Mouse (Mus musculus) monocyte, adult 5-6 weeks (primary cell): ENCODE measurements around the gene Aox1. TPM values are rescaled to one million over a fixed set of nuclear protein-coding genes. Genes with fewer than 3 reads are reported as not detected.

Experiments used
- ATAC-seq: fragments of 153-309, 156-312 bp; replicated peaks from 2 replicates; pipeline ENCODE4 v1.8.0; 2017; ENCODE audit warnings: mild to moderate bottlenecking; ENCODE audit not compliant: low TSS enrichment, insufficient number of reproducible peaks, severe bottlenecking, poor library complexity, low FRiP score
- total RNA-seq: library from RNA; stranded (forward); fragments of 200-1000, 200-491, 200-594 nt; gene quantifications from 3 replicates; pipeline ENCODE4 v1.2.3, GENCODE M21; 2017

The Aox1 gene
- total RNA-seq, 1 experiment from 2014 or later: 0.95 TPM

- no peak for ATAC-seq
These were observed 27.2 kb downstream of the Aox1 start for GRCm38 (mm10) chr1:58056939-58057338.

DNA sequence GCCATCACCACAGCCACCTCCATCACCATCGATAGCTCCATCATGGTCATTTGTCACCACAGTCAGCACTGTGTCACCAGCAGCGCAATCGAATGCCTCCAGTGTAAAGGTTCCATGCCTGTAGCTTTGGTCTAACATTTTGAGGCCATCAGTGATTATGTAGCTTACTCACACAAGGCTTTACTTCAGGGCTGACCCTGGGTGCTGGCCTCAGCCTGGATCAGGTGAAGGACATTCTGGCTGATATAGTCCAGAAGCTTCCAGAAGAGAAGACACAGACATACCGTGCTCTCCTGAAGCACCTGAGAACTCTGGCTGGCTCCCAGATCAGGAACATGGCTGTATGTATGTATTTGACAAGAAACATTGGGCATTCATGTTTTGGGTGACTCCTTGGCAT lies 29.1 kb downstream of the Aox1 start:
- no peak for ATAC-seq

GRCm38 (mm10) chr1:58062131-58062530 lies 32.4 kb downstream of the Aox1 start:
- no peak for ATAC-seq

DNA sequence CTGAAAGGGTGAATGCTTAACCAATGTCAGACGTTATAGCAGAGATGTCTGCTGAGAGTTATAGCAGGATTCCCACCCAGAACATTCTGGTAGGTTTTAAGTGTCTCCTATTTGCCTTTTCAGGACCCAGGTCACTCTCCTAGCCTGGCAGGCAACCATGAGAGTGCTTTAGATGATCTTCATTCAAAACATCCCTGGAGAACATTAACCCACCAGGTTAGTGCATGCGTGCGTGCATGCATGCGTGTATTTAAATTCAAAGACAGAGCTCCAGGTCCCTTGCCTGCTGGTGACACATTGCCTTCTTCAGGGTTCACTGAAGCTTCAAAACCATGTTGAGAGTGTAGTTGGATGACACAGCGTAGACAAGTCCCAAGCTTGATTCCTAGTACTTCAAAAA lies 35.4 kb downstream of the Aox1 start:
- no peak for ATAC-seq

DNA sequence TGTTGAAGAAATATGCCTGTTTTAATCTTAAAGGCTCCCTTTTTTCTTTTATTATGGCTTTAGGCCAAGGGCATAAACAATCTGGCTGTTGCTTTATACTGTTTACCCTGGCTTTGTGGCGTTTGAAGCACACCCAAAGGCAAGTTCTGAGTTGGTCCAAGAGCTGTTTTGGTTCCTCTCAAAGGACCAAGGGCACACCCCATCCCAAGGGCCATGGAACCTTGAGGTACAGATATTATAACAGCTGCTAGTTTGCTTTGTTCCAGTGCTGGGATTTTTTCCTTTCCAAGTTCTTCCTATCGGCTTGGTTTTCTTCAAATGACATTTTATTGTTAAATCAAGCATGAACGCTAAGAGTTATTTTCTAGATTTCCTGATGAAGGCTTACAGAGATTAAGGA lies 35.9 kb downstream of the Aox1 start:
- ATAC-seq: no peak

DNA sequence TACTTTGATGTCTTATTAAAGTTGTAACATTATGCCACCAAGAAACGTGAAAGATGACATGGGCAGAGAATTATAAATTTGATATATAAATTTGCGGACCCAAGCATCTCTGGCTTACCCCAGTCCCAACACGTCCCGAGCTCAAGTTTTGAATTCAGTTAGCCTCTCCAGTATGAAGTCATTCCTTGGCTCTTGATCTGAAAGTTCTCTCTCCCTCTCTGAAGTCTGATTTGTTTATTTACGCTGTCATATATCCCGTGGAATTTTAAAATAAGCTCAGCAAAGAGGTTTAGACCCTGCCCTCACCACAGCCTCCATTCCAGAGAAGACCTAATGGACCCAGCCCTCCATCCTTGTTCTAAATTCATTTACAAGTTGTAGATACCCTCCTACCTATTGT lies 39.5 kb downstream of the Aox1 start:
- ATAC-seq: no peak

DNA sequence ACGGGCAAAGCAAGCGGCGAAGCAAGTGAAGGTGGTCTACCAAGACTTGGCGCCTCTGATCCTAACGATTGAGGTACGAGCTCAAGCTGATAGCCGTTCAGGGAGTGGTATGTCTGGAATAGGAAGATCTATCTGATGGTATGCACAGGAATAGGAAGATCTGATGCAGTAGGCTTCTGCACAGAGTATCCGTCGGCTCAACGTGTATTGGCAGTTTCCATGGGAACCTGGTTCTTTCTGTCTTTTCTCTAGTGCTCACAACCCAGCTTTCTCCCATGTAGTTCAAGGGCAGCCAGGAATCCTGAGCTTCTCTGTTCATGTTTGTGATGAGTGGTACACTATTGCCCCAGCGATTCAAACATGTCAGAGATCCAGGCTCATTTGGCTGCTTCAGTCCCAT lies 40.4 kb downstream of the Aox1 start:
- ATAC-seq: no peak

- no peak for ATAC-seq
These were observed 41.3 kb downstream of the Aox1 start for GRCm38 (mm10) chr1:58071006-58071405.

DNA sequence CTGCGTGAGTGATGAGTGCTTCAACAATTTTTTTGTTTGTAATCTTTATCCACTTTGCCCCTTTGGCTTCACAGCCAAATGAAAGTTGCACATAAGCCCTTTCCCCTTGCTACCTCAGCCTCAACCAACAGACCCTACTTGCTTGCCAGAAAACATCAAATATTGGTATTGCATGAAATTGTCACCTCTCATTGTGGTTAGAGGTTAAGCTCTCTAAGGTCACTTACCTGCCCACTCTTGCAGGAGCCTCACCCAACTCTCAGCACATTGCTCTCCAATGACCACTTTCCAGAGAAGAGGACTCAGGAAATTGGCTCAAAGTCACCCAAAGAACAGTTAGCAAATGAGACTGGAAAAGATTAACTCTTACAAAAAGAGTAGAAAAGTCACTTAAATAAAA lies 41.8 kb downstream of the Aox1 start:
- ATAC-seq: no peak

- ATAC-seq: no peak
These were observed 42.7 kb downstream of the Aox1 start for GRCm38 (mm10) chr1:58072416-58072815.

DNA sequence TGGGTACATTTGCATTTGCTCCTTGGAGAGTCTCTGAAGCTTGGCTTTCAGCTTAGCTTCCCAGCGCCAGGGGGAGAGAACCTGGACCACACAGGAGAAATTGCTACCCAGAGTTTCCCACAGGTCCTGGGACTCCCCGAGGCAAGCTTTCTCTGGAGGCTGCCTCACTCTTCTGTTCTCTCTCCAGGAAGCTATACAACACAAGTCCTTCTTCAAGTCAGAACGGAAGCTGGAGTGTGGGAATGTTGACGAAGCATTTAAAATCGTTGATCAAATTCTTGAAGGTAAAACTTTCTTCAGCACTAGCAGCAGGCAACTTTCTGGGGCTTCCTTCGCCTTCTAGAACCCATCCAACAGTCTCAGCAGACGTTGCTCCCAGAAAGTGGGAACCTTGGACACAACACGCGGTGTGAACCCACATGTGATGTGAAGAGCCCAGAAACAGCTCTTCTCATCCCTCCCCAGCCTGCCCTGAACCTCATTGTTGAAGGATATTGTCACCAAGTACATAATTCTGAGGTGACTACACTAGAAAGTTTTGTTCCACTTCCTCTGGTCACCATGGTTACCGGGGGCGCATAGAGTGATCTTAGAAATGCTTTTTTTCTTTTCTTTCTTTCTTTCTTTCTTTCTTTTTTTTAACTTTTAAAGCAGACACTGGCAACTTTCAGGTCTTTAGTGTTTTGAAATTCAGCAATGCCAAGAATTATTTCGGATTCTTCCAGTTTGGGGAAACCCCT lies 43.4 kb downstream of the Aox1 start:
- no peak for ATAC-seq

- ATAC-seq: no peak
These were observed 44.5 kb downstream of the Aox1 start for GRCm38 (mm10) chr1:58074266-58074665.

- ATAC-seq: no peak
These were observed 48.2 kb downstream of the Aox1 start for GRCm38 (mm10) chr1:58077882-58078281.

DNA sequence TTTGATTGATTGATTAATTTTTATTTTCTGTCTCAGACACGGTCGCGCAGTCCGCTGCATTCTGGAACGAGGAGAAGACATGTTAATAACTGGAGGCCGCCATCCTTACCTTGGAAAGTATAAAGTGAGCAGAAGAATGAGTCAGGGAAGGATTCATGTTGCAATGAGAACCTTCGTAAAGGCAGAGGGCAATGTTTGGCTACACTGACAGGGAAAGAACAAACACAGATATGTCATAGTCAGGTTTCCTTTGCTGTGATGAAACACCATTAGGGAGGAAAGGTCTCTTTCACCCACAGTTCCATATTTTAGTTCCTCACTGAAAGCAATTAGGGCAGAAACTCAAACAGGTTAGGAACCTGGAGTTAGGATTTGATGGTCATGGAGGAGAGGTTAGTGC lies 48.7 kb downstream of the Aox1 start:
- ATAC-seq: no peak

- ATAC-seq: no peak
These were observed 50.0 kb downstream of the Aox1 start for GRCm38 (mm10) chr1:58079689-58080088.

GRCm38 (mm10) chr1:58080446-58080845 lies 50.7 kb downstream of the Aox1 start:
- ATAC-seq: no peak

DNA sequence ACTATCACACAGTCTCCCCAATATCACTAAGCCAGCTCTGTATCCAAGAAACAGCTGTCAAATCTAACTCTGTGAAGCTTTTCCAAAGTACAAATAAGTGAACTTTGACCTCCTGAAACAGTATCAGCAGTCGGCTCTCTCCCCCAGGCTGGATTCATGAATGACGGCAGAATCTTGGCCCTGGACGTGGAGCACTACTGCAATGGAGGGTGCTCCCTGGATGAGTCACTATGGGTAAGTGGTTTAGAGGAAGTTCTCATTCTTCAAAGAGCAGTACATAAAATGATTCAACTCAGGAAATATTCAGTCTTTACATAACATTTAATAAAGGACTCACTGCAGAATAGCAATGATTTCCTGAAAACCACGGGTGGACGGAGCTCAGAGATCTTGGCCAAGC lies 51.6 kb downstream of the Aox1 start:
- ATAC-seq: no peak

DNA sequence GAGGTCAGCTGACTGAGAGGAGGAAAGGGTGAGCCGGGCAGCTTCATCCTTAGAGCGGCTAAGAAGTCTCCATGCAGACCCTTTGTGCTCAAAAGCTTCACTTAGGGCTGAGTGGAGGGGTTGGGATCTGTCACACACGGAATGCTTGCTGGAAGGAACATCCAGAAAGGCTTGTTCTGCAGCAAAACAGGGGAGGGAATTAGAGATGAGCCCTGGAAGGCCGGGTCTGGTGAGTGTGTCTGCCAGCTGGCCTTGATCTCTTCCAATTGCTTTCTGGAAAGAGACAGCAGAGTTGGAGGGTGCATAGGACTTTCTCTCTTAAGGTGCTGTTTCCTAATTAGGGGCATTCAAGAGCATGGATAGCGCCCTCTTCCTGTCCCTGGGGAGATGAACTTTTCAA lies 59.6 kb downstream of the Aox1 start:
- ATAC-seq: no peak

DNA sequence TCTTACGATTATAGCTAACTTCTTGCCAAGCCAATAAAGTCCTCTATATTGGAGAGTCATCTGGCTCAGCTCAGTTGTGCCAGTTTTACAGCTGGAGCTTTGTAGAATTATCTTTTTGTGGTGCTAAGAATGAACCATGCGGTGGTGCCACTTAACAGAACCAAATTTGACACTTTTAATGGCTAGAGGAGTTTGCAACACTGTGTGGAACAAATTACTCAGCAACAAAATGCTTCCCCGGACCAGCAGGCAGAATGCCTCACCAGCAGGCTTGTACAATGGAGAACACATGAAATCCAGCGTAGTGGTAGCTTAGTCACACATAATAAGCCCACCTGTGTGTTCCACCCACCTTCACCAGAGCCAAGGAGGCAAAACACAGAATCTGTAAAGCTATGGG lies 60.5 kb downstream of the Aox1 start:
- ATAC-seq: no peak

GRCm38 (mm10) chr1:58091213-58091612 lies 61.5 kb downstream of the Aox1 start:
- ATAC-seq: no peak

DNA sequence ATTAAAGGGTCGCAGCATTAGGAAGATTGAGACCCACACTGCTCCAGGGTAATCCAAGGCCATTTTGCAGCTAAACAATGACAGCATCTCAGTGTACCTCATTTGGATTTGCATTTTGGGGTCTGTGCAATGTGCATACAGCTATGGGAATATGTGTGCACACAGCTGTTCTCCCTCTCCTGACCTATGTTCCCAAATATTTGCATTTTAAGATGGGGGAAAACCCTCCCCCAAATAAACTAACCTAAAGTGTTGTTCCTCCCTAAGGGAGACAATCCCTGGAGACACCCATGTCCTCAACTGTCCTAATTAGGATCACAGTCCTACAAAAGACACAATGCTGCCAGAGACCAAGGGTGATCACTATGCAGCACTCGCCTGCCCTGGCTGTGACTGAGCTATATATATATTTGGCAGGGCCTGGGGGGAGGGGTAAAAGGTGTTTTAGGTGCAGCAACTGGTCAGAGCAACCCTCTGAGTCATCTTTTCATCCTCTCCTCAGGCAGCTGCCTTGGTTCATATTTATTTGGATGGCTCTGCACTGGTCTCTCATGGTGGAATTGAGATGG lies 62.3 kb downstream of the Aox1 start:
- no peak for ATAC-seq
